Mouse (Mus musculus): ENCODE results near the gene Gtsf1. TPM values are rescaled to one million over a fixed set of nuclear protein-coding genes. Genes with fewer than 3 reads are reported as not detected.
A peak's percentile ranks its signal among the peaks of the same experiment; 100 is the strongest.

Gene Gtsf1
- polyA plus RNA-seq, 1 experiment from 2014 or later: not detected

DNA sequence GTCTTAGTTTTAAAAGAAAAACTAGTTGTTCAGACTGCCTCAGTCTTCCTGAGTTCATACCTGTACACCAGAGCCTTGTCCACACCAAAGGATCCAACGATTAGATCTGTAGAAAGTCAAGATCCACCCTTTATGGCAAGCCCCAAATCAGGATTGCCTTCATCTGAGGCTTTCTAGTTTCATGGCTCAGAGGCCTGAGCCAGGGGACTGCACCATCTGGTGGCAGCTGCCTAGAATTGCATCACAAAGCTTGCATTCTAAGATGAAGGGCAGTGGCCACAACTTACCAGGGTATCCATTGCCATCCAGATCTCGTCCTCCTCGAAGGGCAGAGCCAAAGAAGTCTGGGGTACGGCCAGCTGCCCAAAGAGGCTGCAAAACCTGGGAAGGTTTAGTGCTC, 77.4 kb downstream of the Gtsf1 start:
- H3K27ac ChIP-seq (ENCODE audit: low read length): no peak overlapping the region
- H3K4me1 ChIP-seq (ENCODE audit: control insufficient read depth, insufficient read depth, low read length): no peaks in the 10 kb centered on the region
- no peak overlapping the region for H3K4me2 ChIP-seq (ENCODE audit: low read depth, low read length)
- 47% methylated on average over 4 of the region's 4 CpGs for WGBS
- no peaks in the 10 kb centered on the region for H3K9me3 ChIP-seq (ENCODE audit: control insufficient read depth, low read length)
- no peaks in the 10 kb centered on the region for H3K27me3 ChIP-seq (replicated peaks; ENCODE audit: control insufficient read depth, insufficient read depth, low read length)
- H3K9ac ChIP-seq (ENCODE audit: low read depth, low read length): no peak overlapping the region
- no peak overlapping the region for H3K4me3 ChIP-seq (ENCODE audit: low read length)
- H3K36me3 ChIP-seq (ENCODE audit: control insufficient read depth, insufficient read depth, low read length): peaks cover 18% of the 10 kb centered on the region
- peak; percentile 45 for ATAC-seq

Other genes starting within 250 kb of the Gtsf1 start
- 60.0 and 70.4 TPM in 2 replicates for gene Cbx5, start 190.7 kb downstream of the Gtsf1 start, polyA plus RNA-seq (2015; fragmentation: Nextera tagmentation; extraction: Ambion mirVana)
- gene Hnrnpa1, start 190.0 kb downstream of the Gtsf1 start, polyA plus RNA-seq (2015; fragmentation: Nextera tagmentation; extraction: Ambion mirVana): 472 and 503 TPM in 2 replicates
- 3.4 and 5.2 TPM in 2 replicates for gene Nfe2, start 172.1 kb downstream of the Gtsf1 start, polyA plus RNA-seq (2015; fragmentation: Nextera tagmentation; extraction: Ambion mirVana)
- 297 and 298 TPM in 2 replicates for gene Copz1, start 157.8 kb downstream of the Gtsf1 start, polyA plus RNA-seq (2015; fragmentation: Nextera tagmentation; extraction: Ambion mirVana)
- gene Gpr84, start 119.9 kb downstream of the Gtsf1 start, polyA plus RNA-seq (2015; fragmentation: Nextera tagmentation; extraction: Ambion mirVana): 0.09 and 0.20 TPM in 2 replicates
- 3.6 and 4.1 TPM in 2 replicates for gene Zfp385a, start 90.4 kb downstream of the Gtsf1 start, polyA plus RNA-seq (2015; fragmentation: Nextera tagmentation; extraction: Ambion mirVana)
- gene Itga5, start 63.7 kb downstream of the Gtsf1 start, polyA plus RNA-seq (2015; fragmentation: Nextera tagmentation; extraction: Ambion mirVana): 40.3 and 43.0 TPM in 2 replicates
- gene Gtsf2, start 18.0 kb upstream of the Gtsf1 start, polyA plus RNA-seq (2015; fragmentation: Nextera tagmentation; extraction: Ambion mirVana): not detected in 2 replicates
- 3.7 and 3.8 TPM in 2 replicates for gene Nckap1l, start 23.3 kb upstream of the Gtsf1 start, polyA plus RNA-seq (2015; fragmentation: Nextera tagmentation; extraction: Ambion mirVana)
- 5.1 and 5.8 TPM in 2 replicates for gene Pde1b, start 72.6 kb upstream of the Gtsf1 start, polyA plus RNA-seq (2015; fragmentation: Nextera tagmentation; extraction: Ambion mirVana)
- gene Ppp1r1a, start 107.5 kb upstream of the Gtsf1 start, polyA plus RNA-seq (2015; fragmentation: Nextera tagmentation; extraction: Ambion mirVana): 7.5 and 8.4 TPM in 2 replicates
- gene Glycam1, start 134.6 kb upstream of the Gtsf1 start, polyA plus RNA-seq (2015; fragmentation: Nextera tagmentation; extraction: Ambion mirVana): not detected in 2 replicates